Mouse (Mus musculus) adrenal gland, postnatal 0 days (tissue): ENCODE results near the gene Zfp653. TPM values are rescaled to one million over a fixed set of nuclear protein-coding genes. Genes with fewer than 3 reads are reported as not detected.

Experiments used
- microRNA-seq: library from miRNA; unstranded; fragments of <30 nt; microRNA quantifications from one replicate; pipeline ENCODE4, GENCODE M21; 2016; ENCODE audit warnings: borderline replicate concordance; ENCODE audit not compliant: insufficient number of aligned reads
- polyA plus RNA-seq: library from polyadenylated mRNA; unstranded; fragments of >200 nt; fragmentation: Nextera tagmentation; extraction: Ambion mirVana; gene quantifications from 2 replicates; pipeline ENCODE4 v1.2.1, GENCODE M21; 2015

Gene Zfp653
- 7.8 and 9.7 TPM in 2 replicates for polyA plus RNA-seq

DNA sequence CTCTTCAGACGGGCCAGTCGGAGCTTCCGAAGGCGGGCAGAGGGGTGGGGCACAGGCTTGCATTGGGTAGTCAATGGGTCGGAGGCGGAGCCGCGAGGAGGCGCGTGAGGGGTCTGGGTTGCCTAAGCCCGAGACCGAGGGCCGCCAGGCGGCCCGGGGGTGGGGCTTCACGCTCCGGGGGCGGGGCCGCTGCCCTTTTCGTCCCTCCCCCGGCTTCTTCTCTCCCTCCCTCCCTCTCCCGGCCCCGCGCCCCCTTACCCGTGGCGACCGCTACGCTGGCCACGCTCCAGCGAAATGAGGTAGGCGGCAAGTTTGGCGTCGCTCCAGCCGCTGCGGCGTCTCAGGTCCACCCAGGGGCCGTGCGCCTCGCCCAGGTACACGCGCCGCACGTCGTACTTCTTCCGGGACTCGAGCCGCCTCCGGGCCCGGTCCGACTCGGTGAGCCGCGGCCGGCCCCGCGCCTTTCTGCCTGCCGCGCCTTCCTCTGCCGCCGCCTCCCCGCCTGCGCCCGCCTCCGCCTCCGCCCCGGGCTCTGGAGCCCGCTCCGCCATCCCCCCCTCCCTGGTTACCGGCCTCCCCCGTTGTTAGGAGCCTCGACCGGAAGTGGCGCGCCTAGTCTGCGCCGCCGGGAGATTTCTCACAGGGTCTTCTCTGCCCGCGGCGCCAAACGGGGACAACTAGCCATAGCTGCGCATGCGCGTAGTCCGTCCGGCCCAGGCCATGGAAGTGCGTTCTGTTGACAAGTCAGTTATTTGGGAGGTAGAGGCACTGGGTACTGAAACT is at the start of gene Zfp653, which contains the start of gene Gm49318:
TSS of gene Zfp653 (minus strand) at position 586 of the 783 bp plus-strand sequence.
TSS of gene Gm49318 (minus strand) at position 469 of the 783 bp plus-strand sequence.

GRCm38 (mm10) chr9:22116740-22117426 is 45.7 kb upstream of the Zfp653 start, which contains the start of gene Elof1:
TSS of gene Elof1 (minus strand) at chr9:22117172.

GRCm38 (mm10) chr9:22098993-22099696 is 28.0 kb upstream of the Zfp653 start, which contains the start of gene Cnn1:
TSS of gene Cnn1 (plus strand) at chr9:22099216.

DNA sequence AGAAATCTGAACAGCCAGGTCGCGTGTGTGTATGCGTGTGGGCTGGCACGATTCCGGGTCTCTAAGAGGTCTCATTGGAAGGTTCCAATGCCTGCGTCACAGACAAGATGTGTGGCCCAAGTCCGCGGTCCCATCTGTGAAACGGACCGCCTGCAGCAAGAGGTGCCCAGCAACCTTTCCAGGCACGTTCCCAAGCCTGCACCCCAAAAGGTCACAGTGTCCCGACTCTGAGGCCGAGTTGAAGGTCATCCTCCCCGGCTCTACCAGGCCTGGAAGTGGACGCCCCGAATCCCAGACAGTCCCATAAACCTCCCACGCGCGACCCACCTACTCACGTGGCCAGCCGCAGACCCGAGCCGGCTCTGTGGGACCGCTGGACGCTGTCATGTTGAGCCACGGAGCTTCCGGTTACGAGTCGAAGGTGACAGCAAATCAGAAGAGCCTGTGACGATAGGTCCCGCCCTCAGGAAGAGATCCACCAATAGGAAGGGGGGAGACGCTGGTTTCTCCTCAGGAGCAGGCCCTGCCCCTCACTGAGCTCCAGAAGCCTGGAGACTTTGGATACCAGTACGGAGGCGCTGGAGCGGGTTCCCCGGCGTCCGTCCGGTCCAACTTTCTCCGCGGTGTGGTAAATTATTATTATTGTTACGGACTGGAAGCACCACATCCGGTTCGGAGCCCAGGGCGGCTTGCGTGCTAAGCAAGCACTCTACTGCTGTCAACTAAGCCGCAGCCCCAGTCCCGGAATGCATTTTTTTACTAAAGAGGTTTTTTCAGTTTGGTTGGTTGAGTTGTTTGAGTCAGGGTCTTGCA is 14.1 kb upstream of the Zfp653 start, which contains the start of gene Ecsit:
TSS of gene Ecsit (minus strand) at position 417 of the 813 bp plus-strand sequence.

GRCm38 (mm10) chr9:22051958-22052254 is 19.3 kb downstream of the Zfp653 start, which contains the start of gene Elavl3:
TSS of gene Elavl3 (minus strand) at chr9:22052023.

Small RNA genes within 50 kb of the gene (microRNA-seq; reads per million reads assigned to microRNA genes)
- not detected for gene Mir7084

Other genes with a start within 250 kb of the Zfp653 start
- gene Angptl8, start 235.9 kb downstream of the Zfp653 start, polyA plus RNA-seq, result 2.5 and 5.4 TPM in 2 replicates
- gene Dock6, start 218.7 kb downstream of the Zfp653 start, polyA plus RNA-seq, result 13.4 and 19.5 TPM in 2 replicates
- gene Rab3d, start 153.2 kb downstream of the Zfp653 start, polyA plus RNA-seq, result 29.0 and 42.6 TPM in 2 replicates
- gene Ccdc159, start 143.9 kb downstream of the Zfp653 start, polyA plus RNA-seq, result 2.9 and 5.4 TPM in 2 replicates
- 823 and 878 TPM in 2 replicates for gene Tmem205, start 143.8 kb downstream of the Zfp653 start, polyA plus RNA-seq
- 23.0 and 26.2 TPM in 2 replicates for gene Plppr2, start 134.3 kb downstream of the Zfp653 start, polyA plus RNA-seq
- gene Swsap1, start 115.6 kb downstream of the Zfp653 start, polyA plus RNA-seq, result 4.9 and 7.5 TPM in 2 replicates
- gene Epor, start 107.9 kb downstream of the Zfp653 start, polyA plus RNA-seq, result 4.9 and 11.3 TPM in 2 replicates
- gene Rgl3, start 81.9 kb downstream of the Zfp653 start, polyA plus RNA-seq, result 6.7 and 26.1 TPM in 2 replicates
- gene Ccdc151, start 68.7 kb downstream of the Zfp653 start, polyA plus RNA-seq, result 0.99 and 2.6 TPM in 2 replicates
- 58.7 and 85.9 TPM in 2 replicates for gene Prkcsh, start 68.6 kb downstream of the Zfp653 start, polyA plus RNA-seq
- 4.7 and 14.8 TPM in 2 replicates for gene Elavl3, start 19.4 kb downstream of the Zfp653 start, polyA plus RNA-seq
- not detected in 2 replicates for gene Gm49318, start 117 bp downstream of the Zfp653 start, polyA plus RNA-seq
- gene Ecsit, start 14.1 kb upstream of the Zfp653 start, polyA plus RNA-seq, result 15.2 and 28.5 TPM in 2 replicates
- gene Cnn1, start 27.8 kb upstream of the Zfp653 start, polyA plus RNA-seq, result 1.2 and 3.7 TPM in 2 replicates
- 147 and 191 TPM in 2 replicates for gene Elof1, start 45.8 kb upstream of the Zfp653 start, polyA plus RNA-seq
- 12.9 and 19.0 TPM in 2 replicates for gene Acp5, start 64.3 kb upstream of the Zfp653 start, polyA plus RNA-seq
- 193 and 239 TPM in 2 replicates for gene Pigyl, start 85.5 kb upstream of the Zfp653 start, polyA plus RNA-seq
- 0.25 and 0.36 TPM in 2 replicates for gene Zfp872, start 116.7 kb upstream of the Zfp653 start, polyA plus RNA-seq
- gene Zfp809, start 154.3 kb upstream of the Zfp653 start, polyA plus RNA-seq, result 11.5 and 19.0 TPM in 2 replicates
- gene Zfp599, start 188.5 kb upstream of the Zfp653 start, polyA plus RNA-seq, result 0.99 and 1.3 TPM in 2 replicates
- gene Zfp810, start 236.3 kb upstream of the Zfp653 start, polyA plus RNA-seq, result 12.7 and 15.2 TPM in 2 replicates